Mouse (Mus musculus) T-helper 17 cell (primary cell): ENCODE measurements around the gene Engase.

Source experiments
- in situ Hi-C, 2 experiments: fragments of 300-600 bp; cut with MboI, MseI; formaldehyde crosslinking; loops; 1 replicate in 1 of 2; 2 replicates in 1 of 2; pipeline ENCODE4 v1.15.1; 2025; ENCODE audit warnings: high pct_unique_total_duplicates in 2 of 2

Engase gene

GRCm38 (mm10) chr11:118520932-118521331 is 44.3 kb downstream of the Engase start:
- in situ Hi-C loops: no loop called here

GRCm38 (mm10) chr11:118523496-118524145 is 47.0 kb downstream of the Engase start:
- in situ Hi-C loops: no loop called here

- in situ Hi-C loops: no loop called here
Measured at GRCm38 (mm10) chr11:118525059-118525458, 48.4 kb downstream of the Engase start.

GRCm38 (mm10) chr11:118528761-118529160 is 52.1 kb downstream of the Engase start:
- in situ Hi-C loops: no loop called here

- in situ Hi-C loops: no loop called here
Measured at GRCm38 (mm10) chr11:118530313-118530712, 53.7 kb downstream of the Engase start.

- in situ Hi-C loops: no loop called here
Measured at GRCm38 (mm10) chr11:118534382-118535092, 57.9 kb downstream of the Engase start.

- in situ Hi-C loops: no loop called here
Measured at GRCm38 (mm10) chr11:118538008-118538407, 61.4 kb downstream of the Engase start.
